Mouse (Mus musculus): ENCODE data around the gene Gtf2ird1. TPM values are rescaled to one million over a fixed set of nuclear protein-coding genes. Genes with fewer than 3 reads are reported as not detected.

Gtf2ird1 gene
- polyA plus RNA-seq, 1 experiment from 2014 or later: 57.3 TPM

DNA sequence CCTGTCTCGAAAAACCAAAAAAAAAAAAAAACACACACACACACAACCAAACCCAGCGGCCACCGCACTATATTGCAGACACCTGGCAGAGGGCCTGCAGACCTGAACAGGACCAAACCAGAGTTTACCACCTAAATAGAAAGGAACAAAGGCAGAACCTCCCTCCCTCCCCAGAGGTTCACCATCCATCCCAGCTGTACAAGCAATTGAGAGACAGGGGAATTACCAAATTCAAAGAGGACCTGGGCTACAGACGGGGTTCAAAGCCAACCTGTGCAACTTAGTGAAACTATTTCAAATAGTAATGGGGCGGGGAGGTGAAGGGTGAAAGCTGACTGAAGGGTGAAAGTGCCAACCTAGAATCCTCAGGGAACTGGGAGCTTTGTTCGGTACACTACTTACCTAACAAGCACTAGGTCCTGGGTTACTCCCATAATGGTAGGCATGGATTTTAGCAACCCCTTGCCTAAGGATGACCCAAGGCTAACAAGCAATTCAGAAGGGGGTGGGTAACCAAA lies 144.6 kb downstream of the Gtf2ird1 start:
- Histone ChIP-seq H3K4me1 (replicated peaks; ENCODE audit: control insufficient read depth, insufficient read depth, low read length) (peaks cover 33% of the 10 kb centered on the region), H3K9ac (peak overlapping the region; percentile 99; the same call in 1 of the 2 replicates), H3K4me3 (replicated peaks; ENCODE audit: low read length) (peak overlapping the region; percentile 84), H3K9me3 (ENCODE audit: control insufficient read depth, low read length) (no peaks in the 10 kb centered on the region), H3K27ac (peak overlapping the region; percentile 100; the same call in 1 of the 2 replicates), H3K27me3 (ENCODE audit: control insufficient read depth, insufficient read depth, low read length) (no peaks in the 10 kb centered on the region), H3K36me3 (replicated peaks; ENCODE audit: control insufficient read depth, insufficient read depth) (peaks cover 27% of the 10 kb centered on the region), H3K4me2 (replicated peaks) (peak overlapping the region; percentile 67)
- ATAC-seq (ENCODE audit: low FRiP score) (no peak), DNase-seq (ENCODE audit: low spot score) (no peak)
- 75% methylated on average over 6 of the region's 6 CpGs for WGBS

- Histone ChIP-seq H3K27me3 (ENCODE audit: control insufficient read depth, insufficient read depth, low read length) (no peaks in the 10 kb centered on the region), H3K36me3 (replicated peaks; ENCODE audit: control insufficient read depth, insufficient read depth) (peaks cover 39% of the 10 kb centered on the region), H3K4me3 (replicated peaks; ENCODE audit: low read length) (no peak overlapping the region), H3K4me1 (replicated peaks; ENCODE audit: control insufficient read depth, insufficient read depth, low read length) (peaks cover 21% of the 10 kb centered on the region), H3K27ac (no peak overlapping the region), H3K4me2 (replicated peaks) (no peak overlapping the region), H3K9me3 (ENCODE audit: control insufficient read depth, low read length) (no peaks in the 10 kb centered on the region), H3K9ac (no peak overlapping the region)
- DNase-seq (ENCODE audit: low spot score) (no peak), ATAC-seq (ENCODE audit: low FRiP score) (no peak)
- WGBS: 94% methylated on average over 9 of the region's 9 CpGs
These were observed 146.3 kb downstream of the Gtf2ird1 start for GRCm38 (mm10) chr5:134310201-134310600.

DNA sequence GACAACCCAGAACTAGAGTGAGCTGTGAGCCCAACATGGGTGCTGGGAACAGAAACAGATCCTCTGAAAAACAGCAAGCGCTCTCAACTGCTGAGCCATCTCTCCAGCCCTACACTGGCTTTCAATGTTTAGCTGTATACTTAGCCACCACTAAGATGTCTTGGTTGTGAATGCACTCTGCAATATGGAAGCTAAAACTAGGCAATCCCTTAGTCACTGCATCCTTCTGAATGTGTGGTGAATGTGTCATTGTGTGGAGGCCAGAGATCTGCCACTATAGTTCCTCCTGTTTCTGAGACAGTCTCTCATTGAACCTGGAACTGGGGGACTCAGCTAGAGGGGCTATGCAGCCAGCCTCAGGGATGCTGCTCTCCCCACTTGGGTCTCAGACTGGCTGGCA lies 147.2 kb downstream of the Gtf2ird1 start:
- DNase-seq (ENCODE audit: low spot score): no peak
- 100% methylated on average over 1 of the region's 1 CpGs for WGBS
- Histone ChIP-seq H3K36me3 (replicated peaks; ENCODE audit: control insufficient read depth, insufficient read depth) (peaks cover 45% of the 10 kb centered on the region), H3K4me3 (replicated peaks; ENCODE audit: low read length) (no peak overlapping the region), H3K9ac (no peak overlapping the region), H3K27me3 (ENCODE audit: control insufficient read depth, insufficient read depth, low read length) (no peaks in the 10 kb centered on the region), H3K9me3 (ENCODE audit: control insufficient read depth, low read length) (no peaks in the 10 kb centered on the region), H3K4me2 (replicated peaks) (no peak overlapping the region), H3K4me1 (replicated peaks; ENCODE audit: control insufficient read depth, insufficient read depth, low read length) (peaks cover 21% of the 10 kb centered on the region), H3K27ac (no peak overlapping the region)
- no peak for ATAC-seq (ENCODE audit: low FRiP score)

Small RNA genes within 50 kb of the gene (microRNA-seq; reads per million reads assigned to microRNA genes)
- gene Gm26340 (not detected), gene Mir3965 (not detected)

Other genes with a start within 250 kb of the Gtf2ird1 start
- 2.3 and 2.6 TPM in 2 replicates for gene Ncf1, start 227.1 kb downstream of the Gtf2ird1 start, polyA plus RNA-seq (2014; fragmentation: Nextera tagmentation; extraction: Ambion mirVana)
- gene Gtf2i, start 142.0 kb downstream of the Gtf2ird1 start, polyA plus RNA-seq (2014; fragmentation: Nextera tagmentation; extraction: Ambion mirVana): 126 TPM in 2 replicates
- gene Clip2, start 95.7 kb upstream of the Gtf2ird1 start, polyA plus RNA-seq (2014; fragmentation: Nextera tagmentation; extraction: Ambion mirVana): 16.3 and 16.8 TPM in 2 replicates
- 0.25 and 0.39 TPM in 2 replicates for gene Syna, start 103.5 kb upstream of the Gtf2ird1 start, polyA plus RNA-seq (2014; fragmentation: Nextera tagmentation; extraction: Ambion mirVana)
- gene Rfc2, start 124.7 kb upstream of the Gtf2ird1 start, polyA plus RNA-seq (2014; fragmentation: Nextera tagmentation; extraction: Ambion mirVana): 174 and 178 TPM in 2 replicates
- gene Lat2, start 158.3 kb upstream of the Gtf2ird1 start, polyA plus RNA-seq (2014; fragmentation: Nextera tagmentation; extraction: Ambion mirVana): 1.1 and 1.5 TPM in 2 replicates
- 329 and 343 TPM in 2 replicates for gene Eif4h, start 182.8 kb upstream of the Gtf2ird1 start, polyA plus RNA-seq (2014; fragmentation: Nextera tagmentation; extraction: Ambion mirVana)
- gene Limk1, start 231.9 kb upstream of the Gtf2ird1 start, polyA plus RNA-seq (2014; fragmentation: Nextera tagmentation; extraction: Ambion mirVana): 25.5 and 26.4 TPM in 2 replicates